Mouse (Mus musculus) telencephalon, adult 2 months (tissue): Measurements from ENCODE around the gene Mast4.
"Not testable (repeated sequence)": the region's sequence is repeated elsewhere in the genome, so short reads cannot be mapped to it uniquely, and the experiment has no call there.

Experiments
- DNase-seq: peaks from one replicate; pipeline ENCODE4 v3.0.0-alpha.2; 2011; ENCODE audit warnings: low read depth, low spot score

The Mast4 gene

GRCm38 (mm10) chr13:103334392-103334686 lies at the start of gene Mast4:
Mast4 (minus strand) TSS chr13:103334497.
- DNase-seq, result peak; percentile 62

DNA sequence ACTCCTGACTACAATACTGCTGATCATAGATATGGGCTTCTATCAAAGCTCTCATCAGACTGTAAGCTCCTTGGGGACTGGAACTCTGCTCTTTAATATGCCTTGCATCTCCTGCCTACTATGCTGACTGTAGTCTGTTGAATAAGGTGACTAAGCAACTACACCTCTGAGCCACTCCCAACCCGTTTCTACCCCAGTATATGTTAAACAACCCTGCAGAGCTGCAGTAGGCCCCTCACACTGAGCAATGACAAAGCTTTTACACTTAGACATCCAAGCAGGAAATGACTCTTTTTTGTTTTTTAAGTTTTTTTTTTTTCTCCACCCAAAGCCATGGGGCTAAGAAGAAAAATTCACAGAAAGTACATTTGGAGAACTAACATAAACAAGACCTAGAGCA lies 40.2 kb upstream of the Mast4 start:
- DNase-seq, result no peak

GRCm38 (mm10) chr13:103369194-103369593 lies 34.9 kb upstream of the Mast4 start:
- peak; percentile 66 for DNase-seq

DNA sequence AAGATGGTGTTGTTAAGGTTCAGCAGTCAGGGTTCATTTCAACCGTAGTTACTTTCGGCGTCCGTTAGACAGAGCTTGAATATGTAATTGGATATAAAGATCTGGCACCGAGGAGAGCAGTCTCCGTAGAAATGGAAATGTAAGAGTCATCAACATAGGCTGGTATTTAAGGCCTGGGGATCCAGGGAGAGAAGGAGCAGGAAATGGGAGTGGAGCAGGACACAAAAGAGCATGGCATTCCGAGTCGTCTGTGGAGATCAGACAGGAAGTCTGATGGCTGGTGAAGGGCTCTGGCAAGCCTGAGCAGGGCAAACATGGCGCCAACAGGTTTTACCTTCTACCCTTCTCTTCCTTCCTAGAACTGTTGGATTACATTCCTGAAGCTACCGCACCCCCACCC lies 28.9 kb upstream of the Mast4 start:
- DNase-seq, result no peak

- DNase-seq, result not testable (repeated sequence)
Measured at GRCm38 (mm10) chr13:103357415-103357814, 23.1 kb upstream of the Mast4 start.

GRCm38 (mm10) chr13:103356909-103357308 lies 22.6 kb upstream of the Mast4 start:
- not testable (repeated sequence) for DNase-seq

- DNase-seq, result no peak
Measured at GRCm38 (mm10) chr13:103354737-103355136, 20.4 kb upstream of the Mast4 start.

DNA sequence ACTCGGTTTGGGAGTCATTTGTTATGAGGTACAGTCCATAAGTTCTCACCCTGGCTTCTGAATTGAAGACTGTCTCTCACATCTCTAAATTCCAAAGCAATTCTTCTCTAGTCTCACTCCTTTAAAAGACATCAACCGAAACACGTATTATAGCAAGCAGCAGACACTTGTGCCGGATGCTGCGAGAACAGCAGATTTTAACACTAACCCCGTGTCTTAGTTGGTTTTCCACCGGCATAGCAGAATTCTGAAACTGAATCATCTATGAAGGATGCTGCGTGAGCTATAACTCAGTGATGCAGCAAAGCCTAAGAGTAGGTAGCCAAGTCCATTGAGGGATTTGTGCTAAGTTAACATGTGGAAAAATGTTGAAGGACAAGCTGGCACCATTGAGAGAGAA lies 10.5 kb upstream of the Mast4 start:
- no peak for DNase-seq

- no peak for DNase-seq
Measured at GRCm38 (mm10) chr13:103344006-103344720, 9.9 kb upstream of the Mast4 start.

DNA sequence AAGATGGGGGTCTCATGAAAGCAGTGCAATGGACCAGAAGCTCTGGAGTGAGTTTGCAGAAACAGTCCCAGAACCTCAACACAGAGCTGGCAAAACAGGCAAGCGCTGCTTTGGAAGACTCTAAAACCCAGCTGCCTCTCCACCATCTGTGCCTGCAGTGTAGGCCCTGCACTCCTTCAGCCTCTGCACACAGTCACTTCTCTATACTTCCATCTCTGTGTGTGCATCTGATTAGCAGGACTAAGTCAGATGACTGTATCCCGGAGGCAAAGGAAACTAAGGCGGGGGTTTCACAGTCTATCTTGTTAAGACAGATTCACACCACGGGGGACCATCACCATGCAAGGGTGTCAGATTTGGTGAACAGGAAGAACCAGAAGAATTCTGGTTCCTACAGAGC lies 6.7 kb upstream of the Mast4 start:
- peak; percentile 52 for DNase-seq

DNA sequence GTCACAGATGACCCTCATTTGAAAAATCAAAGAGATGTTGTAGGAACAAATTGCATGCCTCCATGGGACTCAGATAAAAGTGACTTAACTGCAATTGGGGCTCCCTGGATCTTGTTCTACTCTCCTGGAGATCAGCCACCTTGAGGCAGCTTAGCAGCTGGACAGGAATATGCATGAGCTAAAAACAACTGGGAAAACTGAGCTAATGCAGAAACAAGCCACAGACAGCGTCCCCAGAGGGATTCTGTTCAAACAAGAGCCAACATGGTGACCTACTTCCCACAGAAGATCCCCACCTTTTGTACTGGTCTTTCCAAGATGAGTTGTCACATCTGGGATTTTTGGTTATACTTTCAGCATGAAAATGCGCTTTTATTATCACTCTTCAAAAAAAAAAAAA lies 4.3 kb upstream of the Mast4 start:
- DNase-seq, result no peak

- DNase-seq, result no peak
Measured at GRCm38 (mm10) chr13:103336237-103336636, 1.9 kb upstream of the Mast4 start.

GRCm38 (mm10) chr13:103334723-103335458 lies 594 bp upstream of the Mast4 start:
- DNase-seq, result no peak

DNA sequence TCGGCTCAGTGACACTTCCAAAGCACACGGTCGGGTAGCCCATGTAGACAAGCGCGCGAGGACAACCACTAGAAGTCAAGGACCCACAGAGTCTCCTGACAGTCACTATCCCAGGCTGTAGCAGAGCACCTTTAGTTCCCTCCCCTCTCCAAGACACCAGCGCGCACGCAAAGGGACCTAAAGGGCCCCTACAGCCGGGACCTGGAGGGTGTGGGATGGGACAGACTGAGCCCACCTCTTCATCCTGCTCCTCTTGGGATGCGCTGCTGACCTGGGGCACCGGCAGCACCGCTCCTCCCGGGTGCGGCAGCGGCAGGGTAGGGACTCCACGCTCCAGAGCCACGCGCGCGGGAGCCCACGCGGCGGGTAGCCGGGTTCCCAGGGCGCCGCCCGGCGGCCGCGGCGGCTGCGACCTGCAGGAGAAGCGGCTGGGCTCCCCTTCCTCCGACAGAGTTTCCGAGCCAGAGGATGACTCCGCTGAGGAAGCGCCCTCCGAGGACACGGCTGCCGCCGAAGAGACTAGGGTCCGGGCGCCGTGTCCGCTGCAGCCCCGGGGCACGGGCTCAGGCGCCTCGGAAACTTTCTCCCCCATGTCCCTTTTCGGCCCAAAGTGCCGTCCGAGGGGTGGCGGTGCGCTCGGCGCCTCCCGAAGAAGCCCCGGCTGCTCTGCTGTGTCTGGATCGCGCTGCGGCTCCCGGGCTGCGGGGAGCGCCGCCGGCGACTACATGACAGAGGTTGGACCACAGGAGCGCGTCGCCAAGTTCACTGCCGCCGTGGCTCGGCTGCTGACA lies 501 bp downstream of the Mast4 start:
- no peak for DNase-seq

DNA sequence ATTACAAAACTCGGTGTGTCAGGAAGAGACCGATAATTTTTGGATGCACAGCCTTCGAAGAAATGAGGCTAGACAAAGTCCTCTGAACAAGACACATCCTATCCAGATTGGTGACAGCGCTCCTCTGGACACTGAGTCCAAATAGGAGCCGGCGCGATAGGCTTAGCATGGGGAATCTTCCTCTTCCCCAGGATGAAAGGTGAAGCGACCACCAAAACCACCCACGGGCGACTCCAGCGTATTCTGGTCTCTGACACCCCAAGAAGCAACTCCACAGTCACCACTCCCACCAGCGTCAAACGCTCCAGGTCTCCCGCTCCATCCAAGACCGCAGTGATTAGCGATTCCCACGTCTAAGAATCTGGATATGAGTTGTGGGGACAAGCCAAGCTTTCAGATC lies 1.1 kb downstream of the Mast4 start:
- DNase-seq, result no peak

DNA sequence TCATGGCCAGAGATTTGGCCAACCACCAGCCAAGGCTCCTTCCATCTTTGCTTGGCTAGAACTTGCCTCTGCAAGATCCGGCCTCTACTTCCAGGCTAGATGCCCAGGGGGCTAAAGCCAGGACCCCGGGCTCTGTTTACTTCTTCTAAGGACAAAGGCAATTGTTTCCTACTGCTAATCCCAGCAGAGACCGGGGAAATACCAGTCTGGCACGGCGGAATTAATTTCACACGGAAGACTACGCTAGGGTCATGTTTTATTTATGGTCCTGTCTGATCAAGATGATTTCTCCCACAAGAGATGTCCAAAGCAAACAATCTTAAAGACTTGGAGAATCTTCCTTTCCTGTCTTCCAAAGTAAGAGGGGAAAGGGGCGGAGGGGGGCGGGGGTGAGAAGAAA lies 1.6 kb downstream of the Mast4 start:
- DNase-seq, result no peak

DNA sequence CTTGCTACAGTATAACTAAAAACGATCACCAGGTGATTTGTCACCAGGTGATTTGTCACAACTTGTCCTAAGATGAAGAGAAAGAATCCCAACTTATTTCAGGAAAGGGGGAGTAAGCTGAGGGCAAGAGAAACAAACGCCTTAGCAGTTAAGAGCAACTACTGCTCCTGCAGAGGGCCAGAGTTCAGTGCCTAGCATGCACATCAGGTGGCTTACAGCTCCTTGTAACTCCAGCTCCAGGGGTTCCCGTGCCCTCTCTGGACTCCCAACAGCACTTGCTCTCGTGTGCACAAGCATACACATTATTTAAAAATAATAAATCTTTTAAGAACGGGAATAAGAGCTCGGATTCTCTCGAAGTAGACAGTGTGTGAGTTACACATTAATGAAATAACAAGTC lies 3.2 kb downstream of the Mast4 start:
- DNase-seq, result no peak

DNA sequence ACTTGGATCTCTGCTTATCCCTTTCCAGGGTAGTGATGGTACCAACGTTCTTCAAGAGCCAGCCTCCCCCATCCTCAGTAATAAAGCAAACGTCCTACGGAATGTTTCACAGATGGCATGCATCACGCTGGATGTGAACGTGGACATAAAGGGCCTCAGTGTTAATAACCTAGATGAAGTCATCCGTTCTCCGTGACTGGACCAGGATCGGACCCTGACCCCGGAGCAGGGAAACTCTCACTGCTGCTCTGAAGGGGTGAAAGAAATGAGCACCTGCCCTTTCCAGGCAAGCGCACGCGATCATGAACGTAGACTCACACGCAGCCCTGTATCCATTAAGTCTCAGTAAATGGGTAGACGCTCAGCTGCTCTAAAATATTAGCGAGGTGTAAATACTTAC lies 6.0 kb downstream of the Mast4 start:
- DNase-seq, result no peak

GRCm38 (mm10) chr13:103327843-103328242 lies 6.5 kb downstream of the Mast4 start:
- DNase-seq, result no peak

DNA sequence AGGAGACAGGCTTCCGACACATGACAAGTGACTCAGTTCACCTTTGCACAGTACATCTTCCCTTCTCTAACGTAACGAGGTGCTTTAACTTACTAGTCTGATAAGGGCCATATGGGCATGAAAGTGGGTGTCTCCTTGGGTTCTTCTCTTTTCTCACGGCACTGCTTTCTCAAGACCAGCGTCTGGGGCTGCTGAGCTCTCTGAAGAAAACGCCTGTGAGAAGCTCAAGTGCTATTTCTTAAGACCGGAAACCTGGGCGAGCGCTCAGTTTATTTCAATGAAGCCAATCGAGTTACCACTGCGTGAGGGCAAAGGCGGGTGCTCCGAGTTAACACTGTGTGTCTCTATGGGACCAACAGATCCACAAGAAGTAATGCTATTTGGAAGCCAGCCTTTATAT lies 8.1 kb downstream of the Mast4 start:
- no peak for DNase-seq

DNA sequence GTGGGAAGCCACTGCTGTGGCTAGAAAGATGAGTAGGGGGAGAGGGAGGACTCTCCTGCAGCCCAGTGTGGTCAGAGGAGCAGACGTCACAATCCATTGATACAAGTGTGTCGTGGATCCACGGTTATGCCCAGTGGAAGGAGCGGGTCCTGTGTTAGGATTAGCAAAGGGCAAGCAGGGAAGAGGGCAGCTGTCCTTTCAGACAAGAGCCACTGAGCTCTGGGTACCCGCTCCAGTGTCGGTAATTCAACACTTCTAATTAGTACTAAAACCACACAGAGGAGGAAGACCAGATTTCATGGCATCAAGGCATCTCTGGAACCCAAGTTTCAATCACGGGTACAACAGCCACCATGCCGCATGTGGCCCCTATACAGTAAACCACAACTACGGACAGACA lies 14.4 kb downstream of the Mast4 start:
- DNase-seq, result no peak

GRCm38 (mm10) chr13:103319317-103319716 lies 15.0 kb downstream of the Mast4 start:
- no peak for DNase-seq
